Mouse (Mus musculus) hindbrain, embryonic 10.5 days (tissue): ENCODE results near the gene Dera. TPM values are rescaled to one million over a fixed set of nuclear protein-coding genes. Genes with fewer than 3 reads are reported as not detected.
A peak's percentile ranks its signal among the peaks of the same experiment; 100 is the strongest.

Experiments used
- DNase-seq: peaks from one replicate; pipeline ENCODE4 v3.0.0-alpha.2; 2017; ENCODE audit warnings: low spot score
- H3K27ac ChIP-seq: fragments of 300-500 bp; sonication (generic); 2 replicates; pipeline ENCODE4 v1.5.1; 2016; ENCODE audit warnings: mild to moderate bottlenecking, moderate library complexity
- H3K27me3 ChIP-seq: fragments of 300-500 bp; sonication (generic); 2 replicates; pipeline ENCODE4 v1.6.1; 2016; ENCODE audit warnings: mild to moderate bottlenecking; ENCODE audit not compliant: poor library complexity, insufficient read depth, severe bottlenecking
- H3K36me3 ChIP-seq: fragments of 300-500 bp; sonication (generic); 2 replicates; pipeline ENCODE4 v1.6.1; 2016; ENCODE audit warnings: mild to moderate bottlenecking, moderate library complexity
- H3K4me1 ChIP-seq: fragments of 300-500 bp; sonication (generic); replicated peaks from 2 replicates; pipeline ENCODE4 v1.6.1; 2016; ENCODE audit warnings: mild to moderate bottlenecking
- H3K4me3 ChIP-seq: fragments of 300-500 bp; sonication (generic); 2 replicates; pipeline ENCODE4 v1.5.1; 2016; ENCODE audit warnings: mild to moderate bottlenecking, moderate library complexity
- H3K9me3 ChIP-seq: fragments of 300-500 bp; sonication (generic); 2 replicates; pipeline ENCODE4 v1.6.1; 2016; ENCODE audit warnings: mild to moderate bottlenecking, moderate library complexity
- WGBS: fragments of 180-500 bp; shearing (Covaris S2); methylation state at CpG from one replicate; pipeline ENCODE4 v1.1.7; 2016; 5-methylcytosine and 5-hydroxymethylcytosine counted together
- polyA plus RNA-seq: library from polyadenylated mRNA; unstranded; fragments of >200 nt; fragmentation: Nextera tagmentation; extraction: Ambion mirVana; gene quantifications from 2 replicates; pipeline ENCODE4 v1.2.1, GENCODE M21; 2016

The Dera gene
- polyA plus RNA-seq, 1 experiment from 2014 or later = 67.0 TPM

DNA sequence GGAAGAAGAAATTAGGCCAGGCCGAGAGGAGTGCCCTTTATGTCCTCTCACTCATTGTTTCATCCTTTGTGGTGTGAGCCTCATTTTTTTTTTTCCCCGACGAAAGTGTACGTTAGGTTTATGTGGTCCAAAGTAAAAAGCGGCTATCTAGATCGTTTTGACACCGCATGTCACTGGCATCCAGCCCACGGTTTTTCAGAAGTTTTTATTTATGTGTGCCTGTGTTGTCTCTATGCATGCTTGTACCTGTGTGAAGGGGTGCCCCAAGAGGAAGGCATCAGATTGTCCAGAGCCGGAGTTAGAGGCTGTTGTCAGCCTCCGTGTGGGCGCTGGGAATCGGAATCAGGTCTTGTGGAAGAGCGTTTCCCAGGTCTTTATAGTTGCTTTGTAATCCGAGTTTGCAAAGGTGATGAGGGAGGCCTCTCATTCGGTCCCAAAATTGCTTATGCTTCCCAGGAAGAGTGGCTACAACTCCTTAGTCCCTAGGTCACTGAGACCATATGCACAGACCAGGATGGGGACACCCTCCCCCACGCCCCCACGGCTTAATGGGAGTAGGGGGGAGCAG lies 18.6 kb upstream of the Dera start:
- H3K27me3 ChIP-seq = peaks cover 8% of the 10 kb centered on the region; the same call in 1 of the 2 replicates
- peak overlapping the region; percentile 94 for H3K4me3 ChIP-seq
- H3K36me3 ChIP-seq = peaks cover 42% of the 10 kb centered on the region
- no peak for DNase-seq
- peaks cover 20% of the 10 kb centered on the region for H3K4me1 ChIP-seq
- 11% methylated on average over 17 of the region's 17 CpGs for WGBS
- H3K27ac ChIP-seq = peak overlapping the region; percentile 94
- H3K9me3 ChIP-seq = no peaks in the 10 kb centered on the region

GRCm38 (mm10) chr6:137740972-137741371 lies 13.4 kb upstream of the Dera start:
- Histone ChIP-seq H3K9me3 (no peaks in the 10 kb centered on the region), H3K36me3 (peaks cover 95% of the 10 kb centered on the region), H3K27ac (no peak overlapping the region), H3K4me1 (peaks cover 8% of the 10 kb centered on the region), H3K27me3 (no peaks in the 10 kb centered on the region), H3K4me3 (no peak overlapping the region)
- 97% methylated on average over 2 of the region's 2 CpGs for WGBS
- no peak for DNase-seq

DNA sequence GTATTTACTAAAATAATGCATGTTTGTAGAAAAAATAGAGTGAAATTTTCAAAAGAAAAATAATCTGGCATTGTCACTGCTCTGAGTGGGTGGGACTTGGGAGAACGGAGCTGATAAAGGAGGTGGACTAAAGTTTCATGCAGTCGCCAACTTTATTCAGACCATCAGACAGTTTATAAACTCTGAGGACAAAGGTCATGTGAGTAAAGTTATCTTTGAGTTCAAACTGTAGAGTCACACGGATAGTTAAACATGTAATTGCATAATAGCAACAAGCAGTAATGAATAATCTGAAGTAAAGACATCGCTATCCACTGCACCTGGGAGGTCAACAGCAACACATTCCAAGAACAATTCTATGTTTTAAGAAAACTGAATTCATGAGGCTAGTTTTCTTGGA lies 9.6 kb upstream of the Dera start:
- H3K4me3 ChIP-seq = no peak overlapping the region
- H3K36me3 ChIP-seq = peaks cover 97% of the 10 kb centered on the region
- no peak for DNase-seq
- 96% methylated on average over 4 of the region's 4 CpGs for WGBS
- no peaks in the 10 kb centered on the region for H3K9me3 ChIP-seq
- H3K27me3 ChIP-seq = no peaks in the 10 kb centered on the region
- H3K27ac ChIP-seq = no peak overlapping the region
- no peaks in the 10 kb centered on the region for H3K4me1 ChIP-seq

GRCm38 (mm10) chr6:137747174-137747928 lies 7.0 kb upstream of the Dera start:
- H3K9me3 ChIP-seq = no peaks in the 10 kb centered on the region
- H3K4me3 ChIP-seq = no peak overlapping the region
- peaks cover 97% of the 10 kb centered on the region for H3K36me3 ChIP-seq
- no peaks in the 10 kb centered on the region for H3K27me3 ChIP-seq
- no peaks in the 10 kb centered on the region for H3K4me1 ChIP-seq
- DNase-seq = no peak
- WGBS = 74% methylated on average over 5 of the region's 5 CpGs
- no peak overlapping the region for H3K27ac ChIP-seq

DNA sequence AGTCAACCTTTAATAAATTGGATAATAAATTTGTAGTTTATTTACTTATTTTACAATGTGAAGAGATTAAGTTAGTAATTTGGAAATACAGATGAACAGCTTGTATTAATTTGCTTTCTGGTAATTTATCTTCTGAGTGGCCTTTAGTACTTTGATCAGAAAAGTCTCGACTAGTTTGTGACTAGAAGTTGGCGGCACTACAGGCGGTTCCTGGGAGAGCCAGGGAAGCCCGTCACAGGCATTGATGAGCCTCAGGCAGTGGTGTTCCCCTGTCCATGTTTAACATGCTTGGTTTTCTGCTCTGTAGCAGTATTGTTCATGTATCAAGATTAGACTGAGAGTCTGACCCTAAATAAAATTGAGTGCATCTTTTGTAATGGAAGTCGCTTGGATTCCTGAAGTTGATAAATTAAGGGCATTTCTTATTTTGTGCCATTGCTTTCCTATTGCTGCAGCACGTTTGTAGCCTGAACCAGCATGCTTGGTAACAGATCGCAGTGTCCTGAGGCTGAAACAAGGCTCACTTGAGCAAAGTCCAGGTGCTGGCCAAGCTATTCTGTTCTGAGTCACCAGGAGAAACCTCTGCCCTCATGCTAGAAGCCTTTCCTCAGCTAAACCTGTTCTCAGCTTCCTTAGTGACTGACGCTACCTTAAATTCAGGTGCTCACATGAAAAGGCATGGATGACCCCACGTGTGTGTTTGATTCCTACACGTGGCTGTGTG lies 2.6 kb upstream of the Dera start:
- H3K4me3 ChIP-seq = no peak overlapping the region
- 89% methylated on average over 10 of the region's 10 CpGs for WGBS

DNA sequence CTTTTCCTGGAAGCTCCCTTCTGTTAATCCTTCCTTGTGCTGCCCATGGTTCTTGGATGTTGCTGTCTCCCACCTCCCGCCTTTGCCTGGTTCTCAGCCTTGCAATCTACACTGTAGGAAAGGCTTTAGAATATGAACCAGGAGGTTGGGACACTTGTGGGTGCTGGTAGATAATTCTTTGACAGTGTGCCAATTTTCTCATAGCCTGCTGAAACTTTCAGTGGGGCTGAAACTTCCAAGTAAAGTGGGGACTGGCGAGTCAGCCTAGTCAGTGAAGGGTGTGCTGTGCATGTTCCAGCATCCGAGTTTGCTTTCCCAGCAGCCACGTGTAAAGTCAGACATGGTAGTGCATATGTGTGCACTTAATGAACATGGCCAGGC lies 2.1 kb upstream of the Dera start:
- WGBS = 90% methylated on average over 4 of the region's 4 CpGs
- Histone ChIP-seq H3K36me3 (peaks cover 55% of the 10 kb centered on the region), H3K4me1 (peaks cover 12% of the 10 kb centered on the region; the same call in 1 of the 2 replicates), H3K4me3 (no peak overlapping the region), H3K27me3 (no peaks in the 10 kb centered on the region), H3K27ac (no peak overlapping the region), H3K9me3 (no peaks in the 10 kb centered on the region)
- no peak for DNase-seq

More for the DNA sequence above, 2.6 kb upstream of the Dera start:
- H3K36me3 ChIP-seq = peaks cover 60% of the 10 kb centered on the region
- no peaks in the 10 kb centered on the region for H3K27me3 ChIP-seq
- no peaks in the 10 kb centered on the region for H3K9me3 ChIP-seq
- H3K27ac ChIP-seq = no peak overlapping the region
- peaks cover 12% of the 10 kb centered on the region; the same call in 1 of the 2 replicates for H3K4me1 ChIP-seq
- DNase-seq = no peak

DNA sequence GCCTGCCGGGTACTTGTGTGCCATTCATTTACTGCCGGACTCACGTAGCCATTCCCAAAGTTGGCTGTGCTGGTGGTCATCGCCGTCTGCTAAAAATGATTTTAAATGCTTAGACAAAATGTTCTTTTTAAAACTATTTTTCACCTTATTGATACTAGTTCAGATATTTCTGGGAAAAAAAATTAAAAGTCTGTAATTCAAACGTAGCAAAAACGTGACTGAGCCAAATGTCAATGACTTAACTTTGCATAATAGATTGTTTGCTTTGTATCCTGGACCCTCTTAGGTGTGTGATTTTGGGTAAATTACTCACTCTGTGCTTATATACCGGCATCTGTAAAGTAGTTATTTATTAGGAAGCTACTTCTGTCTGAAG lies 499 bp downstream of the Dera start:
- Histone ChIP-seq H3K27ac (peak overlapping the region; percentile 93), H3K27me3 (no peaks in the 10 kb centered on the region), H3K4me3 (peak overlapping the region; percentile 82), H3K4me1 (peaks cover 20% of the 10 kb centered on the region), H3K9me3 (no peaks in the 10 kb centered on the region), H3K36me3 (peaks cover 29% of the 10 kb centered on the region)
- WGBS = 7% methylated on average over 8 of the region's 8 CpGs
- no peak for DNase-seq

DNA sequence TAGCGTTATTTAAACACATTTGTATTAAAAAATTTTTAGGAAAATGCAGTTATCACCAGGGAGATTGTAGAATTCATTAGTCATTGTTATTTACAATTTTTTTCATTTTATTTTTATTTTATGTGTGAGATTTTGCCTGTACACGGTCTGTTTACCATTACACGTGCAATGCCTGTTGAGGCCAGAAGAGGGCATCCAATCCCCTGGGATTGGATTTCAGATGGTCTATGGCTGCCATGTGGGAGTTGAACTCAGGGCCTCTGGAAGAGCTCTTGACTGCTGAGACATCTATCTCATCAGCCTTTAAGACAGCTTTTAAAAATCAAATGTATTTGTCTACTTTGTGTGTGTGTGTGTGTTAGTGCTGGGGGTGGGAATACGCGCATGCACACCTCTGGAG lies 2.0 kb downstream of the Dera start:
- 69% methylated on average over 5 of the region's 5 CpGs for WGBS
- Histone ChIP-seq H3K4me3 (no peak overlapping the region), H3K9me3 (no peaks in the 10 kb centered on the region), H3K27ac (no peak overlapping the region), H3K4me1 (peaks cover 22% of the 10 kb centered on the region), H3K36me3 (peaks cover 15% of the 10 kb centered on the region), H3K27me3 (no peaks in the 10 kb centered on the region)
- DNase-seq = no peak

DNA sequence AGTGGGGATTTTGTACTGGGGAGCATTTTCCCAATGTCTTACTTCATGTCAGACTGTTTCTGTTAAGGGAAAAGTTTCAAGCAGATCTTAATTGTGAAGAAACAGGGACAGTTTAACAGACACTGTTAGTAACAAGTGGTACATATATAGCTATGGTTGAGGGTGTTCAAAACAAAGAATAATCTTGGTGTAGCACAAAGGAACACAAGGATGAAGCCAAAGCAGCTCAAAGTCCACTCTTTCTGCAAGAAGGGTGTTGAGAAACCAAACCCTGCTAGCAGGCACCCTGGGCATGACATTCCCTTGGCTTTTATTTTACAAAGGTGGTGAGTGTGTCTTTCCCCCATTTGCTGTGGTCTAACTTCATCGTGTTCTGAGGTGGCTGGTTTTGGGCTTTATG lies 3.5 kb downstream of the Dera start:
- 95% methylated on average over 1 of the region's 1 CpGs for WGBS
- Histone ChIP-seq H3K27me3 (no peaks in the 10 kb centered on the region), H3K9me3 (no peaks in the 10 kb centered on the region), H3K27ac (no peak overlapping the region), H3K4me3 (no peak overlapping the region), H3K36me3 (no peaks in the 10 kb centered on the region), H3K4me1 (peaks cover 22% of the 10 kb centered on the region)
- DNase-seq = no peak

- peak; percentile 35 for DNase-seq
- WGBS = 50% methylated on average over 8 of the region's 8 CpGs
Measured at GRCm38 (mm10) chr6:137759681-137760080, 5.3 kb downstream of the Dera start.

DNA sequence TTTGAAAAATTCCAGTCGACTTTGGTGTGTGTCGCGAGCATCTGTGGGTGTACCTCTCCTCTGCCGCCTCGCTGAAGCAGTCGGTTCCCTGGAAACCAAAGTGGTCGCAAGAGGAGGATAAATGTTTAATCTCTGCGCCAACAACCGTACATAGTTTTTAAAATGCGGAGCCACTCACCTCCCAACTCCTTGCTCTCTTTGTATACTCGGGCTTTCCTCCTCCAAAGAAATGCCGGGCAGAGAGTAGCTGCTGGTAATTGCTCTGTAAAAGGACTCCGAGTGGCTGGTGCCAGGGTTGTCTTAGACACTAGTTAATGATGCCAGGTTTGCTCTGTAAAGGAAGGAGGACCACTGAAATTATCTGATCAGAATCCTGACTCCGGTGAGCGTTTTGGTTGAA lies 6.6 kb downstream of the Dera start:
- H3K4me1 ChIP-seq = peaks cover 26% of the 10 kb centered on the region
- no peak for DNase-seq
- H3K4me3 ChIP-seq = no peak overlapping the region
- no peaks in the 10 kb centered on the region for H3K27me3 ChIP-seq
- WGBS = 94% methylated on average over 15 of the region's 15 CpGs
- H3K36me3 ChIP-seq = no peaks in the 10 kb centered on the region
- H3K27ac ChIP-seq = no peak overlapping the region
- H3K9me3 ChIP-seq = no peaks in the 10 kb centered on the region

More at GRCm38 (mm10) chr6:137759681-137760080, 5.3 kb downstream of the Dera start:
- H3K27me3 ChIP-seq = no peaks in the 10 kb centered on the region
- H3K27ac ChIP-seq = peak overlapping the region; percentile 69
- no peak overlapping the region for H3K4me3 ChIP-seq
- no peaks in the 10 kb centered on the region for H3K9me3 ChIP-seq
- H3K36me3 ChIP-seq = no peaks in the 10 kb centered on the region
- peaks cover 29% of the 10 kb centered on the region for H3K4me1 ChIP-seq

- peak; percentile 23 for DNase-seq
- 42% methylated on average over 3 of the region's 3 CpGs for WGBS
- Histone ChIP-seq H3K27ac (no peak overlapping the region), H3K36me3 (no peaks in the 10 kb centered on the region), H3K4me3 (no peak overlapping the region), H3K4me1 (peaks cover 20% of the 10 kb centered on the region), H3K27me3 (no peaks in the 10 kb centered on the region), H3K9me3 (no peaks in the 10 kb centered on the region)
Measured at GRCm38 (mm10) chr6:137764572-137765210, 10.3 kb downstream of the Dera start.

GRCm38 (mm10) chr6:137766177-137766576 lies 11.8 kb downstream of the Dera start:
- Histone ChIP-seq H3K4me1 (peaks cover 16% of the 10 kb centered on the region), H3K9me3 (no peaks in the 10 kb centered on the region), H3K4me3 (no peak overlapping the region), H3K27me3 (no peaks in the 10 kb centered on the region), H3K36me3 (no peaks in the 10 kb centered on the region), H3K27ac (no peak overlapping the region)
- DNase-seq = no peak
